Mouse (Mus musculus) layer of hippocampus, adult 9-11 months (tissue): ENCODE measurements at regions not wholly inside any gene's neighbourhood (a gene's known extent, or its start where the extent isn't known, plus 50 kb on each side); places are given as distances from the start of the nearest gene placed in this dataset.
A peak's percentile ranks its signal among the peaks of the same experiment; 100 is the strongest.
"Not testable (repeated sequence)": the region's sequence is repeated elsewhere in the genome, so short reads cannot be mapped to it uniquely, and the experiment has no call there.

ENCODE experiments used
- DNase-seq: peaks from one replicate; pipeline ENCODE4 v3.0.0; 2022

DNA sequence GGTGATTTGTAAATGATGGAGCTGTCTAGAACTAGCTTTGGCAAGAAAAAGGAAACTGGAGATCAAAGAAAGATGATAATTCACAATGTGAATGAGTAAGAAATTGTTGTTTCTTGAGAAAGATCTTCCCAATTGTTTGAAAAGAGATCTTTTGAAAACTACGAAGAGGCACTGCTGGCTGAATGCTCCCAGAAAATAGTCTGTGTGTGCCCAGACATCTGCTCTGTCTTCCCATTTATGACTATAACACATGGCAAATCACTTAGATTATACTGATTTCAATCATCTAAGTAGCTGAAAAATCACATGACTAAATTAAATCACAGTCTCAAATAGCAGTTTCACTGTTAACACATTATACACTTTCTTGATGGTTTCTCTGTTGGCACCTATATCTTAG, 434.2 kb upstream of the Sema6d start:
- DNase-seq, result peak; percentile 16

GRCm38 (mm10) chr2:123688290-123689030, 401.3 kb upstream of the Sema6d start:
- DNase-seq, result no peak

- DNase-seq, result no peak
Measured at GRCm38 (mm10) chr2:123689801-123690200, 400.0 kb upstream of the Sema6d start.

- DNase-seq, result no peak
Measured at GRCm38 (mm10) chr2:123739688-123740087, 350.1 kb upstream of the Sema6d start.

GRCm38 (mm10) chr2:123740541-123740940, 349.2 kb upstream of the Sema6d start:
- DNase-seq, result no peak

DNA sequence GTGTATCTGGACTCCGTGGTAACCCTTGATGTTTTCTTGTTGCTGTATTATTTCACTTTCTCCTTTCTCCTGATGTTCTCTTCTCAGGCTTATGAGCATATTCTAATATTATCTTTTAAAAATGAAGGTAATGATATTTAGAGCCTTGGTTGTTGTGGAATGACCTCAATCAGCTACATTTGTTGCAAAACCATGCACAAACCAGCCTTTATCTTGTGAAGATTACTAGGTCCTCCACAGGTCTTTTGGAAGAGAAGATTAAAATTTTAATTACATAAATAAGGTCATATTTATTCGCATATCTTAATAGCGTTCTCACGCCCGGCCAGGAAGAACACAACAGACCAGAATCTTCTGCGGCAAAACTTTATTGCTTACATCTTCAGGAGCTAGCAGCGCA, 335.5 kb upstream of the Sema6d start:
- DNase-seq, result no peak

DNA sequence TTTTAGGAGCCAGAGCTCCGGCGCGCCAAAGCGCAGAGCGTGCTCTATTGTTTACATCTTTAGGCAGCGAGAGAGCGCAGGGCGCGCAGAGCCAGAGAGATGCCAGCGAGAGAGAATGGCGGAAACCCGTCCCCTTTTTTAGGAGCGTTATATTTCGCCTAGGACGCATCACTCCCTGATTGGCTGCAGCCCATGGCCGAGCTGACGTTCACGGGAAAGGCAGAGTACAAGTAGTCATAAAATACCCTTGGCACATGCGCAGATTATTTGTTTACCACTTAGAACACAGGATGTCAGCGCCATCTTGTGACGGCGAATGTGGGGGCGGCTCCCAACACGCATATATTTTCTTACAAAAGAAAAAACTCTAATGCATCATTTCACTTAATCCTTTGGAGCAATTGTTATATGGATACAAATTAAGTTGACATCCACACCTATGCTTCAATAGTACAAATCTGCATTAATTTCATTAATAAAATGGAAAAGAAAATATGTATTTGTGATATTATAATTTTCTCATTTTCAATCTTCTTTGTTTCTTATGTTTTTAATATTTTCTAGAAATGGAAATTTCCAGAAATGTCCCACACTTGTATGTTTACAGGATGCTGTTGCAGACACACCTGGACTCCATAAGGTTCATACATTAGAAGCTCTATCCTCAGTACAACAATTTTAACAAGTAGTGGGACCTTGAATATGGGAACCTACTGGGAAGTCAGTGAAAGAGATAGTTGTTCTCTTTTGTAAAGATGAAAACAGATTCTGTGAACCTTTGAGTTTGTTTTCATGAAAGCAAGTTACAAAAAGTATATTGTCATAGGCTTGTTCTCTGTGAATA, 334.9 kb upstream of the Sema6d start:
- DNase-seq, result not testable (repeated sequence)

DNA sequence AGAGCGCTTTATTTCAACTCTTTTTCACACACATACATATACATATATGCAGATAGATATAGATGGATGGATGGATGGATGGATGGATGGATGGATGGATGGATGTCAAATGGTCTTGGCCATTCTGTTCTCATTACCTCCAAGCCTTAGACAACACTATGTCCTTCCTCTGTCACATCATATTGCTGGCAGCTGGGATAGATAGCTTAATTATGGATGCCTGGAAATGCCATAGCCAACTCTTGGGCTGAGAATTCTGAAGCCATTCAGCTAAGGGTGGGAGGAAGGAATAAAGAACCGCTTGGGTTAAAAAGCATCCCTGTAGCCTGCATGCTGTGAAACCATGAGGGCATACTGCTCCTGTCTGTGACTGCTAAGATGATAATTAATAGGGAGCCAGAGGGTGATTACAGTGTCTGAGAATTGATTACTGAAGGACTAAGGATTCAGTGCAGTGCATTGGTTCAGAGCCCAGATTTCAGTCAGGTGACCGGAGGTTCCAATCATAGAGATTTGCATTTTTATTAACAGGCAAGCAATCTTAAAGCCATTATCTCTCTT, 290.5 kb upstream of the Sema6d start:
- no peak for DNase-seq

GRCm38 (mm10) chr2:123805646-123806045, 284.1 kb upstream of the Sema6d start:
- DNase-seq, result peak; percentile 10

- DNase-seq, result peak; percentile 4
Measured at GRCm38 (mm10) chr2:123806370-123806769, 283.4 kb upstream of the Sema6d start.

DNA sequence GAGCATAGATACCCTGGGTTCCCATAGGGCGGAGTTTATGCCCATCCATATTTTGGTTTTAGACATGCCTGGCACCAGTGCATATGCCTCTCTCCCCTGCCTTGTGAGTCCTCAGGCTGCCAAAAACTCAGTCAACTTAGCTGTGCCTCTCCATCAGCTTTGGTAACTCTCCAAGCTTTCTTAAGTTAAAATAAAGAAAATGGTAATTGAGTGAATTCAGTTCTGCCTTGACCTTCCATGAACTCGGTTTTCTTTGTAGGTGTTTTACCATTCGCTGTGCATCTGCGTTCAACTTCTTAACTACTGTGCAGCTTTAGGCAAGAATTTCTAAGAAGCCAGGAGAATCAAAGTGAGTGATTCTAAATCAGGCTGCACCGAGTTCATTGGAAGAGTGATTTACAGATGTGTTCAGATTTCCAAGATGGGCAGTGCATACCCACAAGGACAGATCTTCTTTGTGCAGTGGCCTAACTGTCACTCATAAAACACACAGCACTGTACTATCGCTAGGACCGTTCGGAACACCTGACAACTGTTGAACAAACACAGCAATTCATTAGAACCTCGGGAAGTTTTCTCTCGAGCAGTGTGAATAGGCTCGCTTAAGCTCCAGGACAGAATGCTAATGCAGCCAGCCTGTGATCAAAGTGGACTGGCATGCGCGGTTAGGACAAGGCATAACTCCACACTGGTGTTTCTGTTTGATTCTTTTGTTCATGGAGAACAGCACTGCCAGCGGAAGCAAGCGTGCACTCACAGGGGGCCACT, 276.4 kb upstream of the Sema6d start:
- peak; percentile 60 for DNase-seq

- DNase-seq, result no peak
Measured at GRCm38 (mm10) chr2:123813950-123814337, 275.8 kb upstream of the Sema6d start.

GRCm38 (mm10) chr2:123816627-123817026, 273.1 kb upstream of the Sema6d start:
- no peak for DNase-seq

DNA sequence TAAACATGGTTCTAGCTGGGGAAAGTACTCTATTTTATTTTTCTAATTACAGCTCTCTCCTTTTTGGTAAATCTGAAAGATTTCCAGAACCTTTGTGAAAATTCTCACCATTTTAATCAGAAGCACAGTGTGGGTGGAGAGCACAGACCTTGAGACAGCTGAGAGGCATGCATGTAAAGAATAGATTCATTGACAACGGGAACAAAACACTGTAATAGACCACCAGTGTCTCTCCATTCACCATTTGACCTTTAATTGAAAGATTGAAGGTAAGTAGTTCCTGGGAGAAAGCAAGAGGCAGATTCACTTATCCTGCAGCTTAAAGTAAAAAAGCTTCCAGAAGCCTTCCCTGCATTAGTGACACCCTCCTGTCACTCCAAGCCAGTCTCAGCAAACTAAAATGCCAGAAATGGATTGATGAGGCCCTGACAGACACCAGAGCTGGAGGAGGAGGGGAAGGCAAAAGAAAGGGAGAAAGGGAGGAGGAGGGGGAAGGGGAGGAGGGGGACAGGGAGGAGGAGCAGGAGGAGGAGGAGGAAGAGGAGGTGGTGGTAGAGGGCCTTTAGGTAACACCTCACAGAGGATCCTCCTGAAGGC, 256.1 kb upstream of the Sema6d start:
- DNase-seq, result no peak
